Mouse (Mus musculus): ENCODE results near the gene Plekho2. TPM values are rescaled to one million over a fixed set of nuclear protein-coding genes. Genes with fewer than 3 reads are reported as not detected.

Gene Plekho2
- total and polyA plus RNA-seq, 3 experiments: 7.9 to 33.8 (median 13.9) TPM

GRCm38 (mm10) chr9:65574513-65575392 is 5.1 kb downstream of the Plekho2 start (continued):
- TF ChIP-seq E2F4 (IDR thresholded peaks at IDR 0.05; ENCODE audit: insufficient replicate concordance, low read depth, low read length): no peak
- TF ChIP-seq TBP (conservative IDR thresholded peaks at IDR 0.05; ENCODE audit: low read depth, low read length): peak; percentile 55
- peak; percentile 78 for TF ChIP-seq MYC (IDR thresholded peaks at IDR 0.05; ENCODE audit: low read depth, low read length)
- TF ChIP-seq USF2 (conservative IDR thresholded peaks at IDR 0.05; ENCODE audit: low read depth, low read length): no peak
- TF ChIP-seq PAX5 (IDR thresholded peaks at IDR 0.05; ENCODE audit: low read length): no peak
- peak; percentile 78 for TF ChIP-seq MAZ (IDR thresholded peaks at IDR 0.05; ENCODE audit: low read depth, low read length)
- peak; percentile 62 for TF ChIP-seq CHD2 (IDR thresholded peaks at IDR 0.05; ENCODE audit: low read length)
- 0 out of 2 replicates have a peak, but pooled peaks have one; percentile 33 for TF ChIP-seq ELF1 (IDR thresholded peaks at IDR 0.05; ENCODE audit: low read depth, low read length)
- no peak for TF ChIP-seq ZC3H11A (IDR thresholded peaks at IDR 0.05; ENCODE audit: low read depth, low read length)
- peak; percentile 90 for TF ChIP-seq IRF4 (IDR thresholded peaks at IDR 0.05; ENCODE audit: low read depth, low read length)
- no peak for TF ChIP-seq CTCF (conservative IDR thresholded peaks at IDR 0.05 in 1 of 2, IDR thresholded peaks at IDR 0.05 in 1 of 2; ENCODE audit: low read depth in 2 of 2, low read length in 2 of 2)
- no peak for TF ChIP-seq POLR2AphosphoS2 (IDR thresholded peaks at IDR 0.05; ENCODE audit: low read depth, low read length)

DNA sequence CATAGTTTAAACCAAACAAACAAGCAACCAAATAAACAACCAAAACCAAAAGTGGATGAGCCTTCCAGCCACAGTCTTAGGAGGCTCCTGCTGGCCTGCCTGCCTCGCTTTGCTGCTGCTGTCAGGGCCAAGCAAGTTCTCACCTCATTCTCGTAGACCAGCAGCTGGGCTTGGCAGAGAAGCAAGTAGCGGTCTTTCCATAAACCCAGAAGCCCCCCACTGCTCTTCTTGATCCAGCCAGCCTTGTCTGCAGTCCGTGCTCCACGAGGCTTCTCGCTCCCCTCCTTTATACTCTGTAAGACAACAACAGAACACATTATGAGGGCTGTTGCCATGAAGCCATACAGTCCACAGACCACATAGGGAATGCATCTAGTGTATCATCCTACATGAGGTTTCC is 7.0 kb downstream of the Plekho2 start:
- H3K27ac ChIP-seq (ENCODE audit: insufficient read depth, low read depth): peak overlapping the region; percentile 43; the same call in 1 of the 2 replicates
- in situ Hi-C loops (cut with MboI; ENCODE audit: low pct_ligation_motif_present, low pct_unique_long_range_greater_than_20kb, low sequenced_read_pairs): no loop called here
- H3K9me3 ChIP-seq (replicated peaks; ENCODE audit: low read length): no peaks in the 10 kb centered on the region
- no peaks in the 10 kb centered on the region for H3K27me3 ChIP-seq (replicated peaks)
- no peak overlapping the region for H3K4me3 ChIP-seq (replicated peaks in 1 of 3; ENCODE audit: low read depth in 2 of 3, low read length in 2 of 3, poor library complexity in 1 of 3)
- H3K4me1 ChIP-seq (ENCODE audit: control insufficient read depth in 1 of 2, insufficient read depth in 2 of 2): peaks cover 36 to 82% of the 10 kb centered on the region in 2 experiments
- no peak for DNase-seq (ENCODE audit: extremely low read depth)
- TF ChIP-seq POLR2A (IDR thresholded peaks at IDR 0.05; ENCODE audit: low read depth, low read length) (no peak), CTCF (conservative IDR thresholded peaks at IDR 0.05 in 1 of 2, IDR thresholded peaks at IDR 0.05 in 1 of 2; ENCODE audit: low read depth in 2 of 2, low read length in 2 of 2) (no peak), SIN3A (IDR thresholded peaks at IDR 0.05; ENCODE audit: low read length) (no peak), TBP (conservative IDR thresholded peaks at IDR 0.05; ENCODE audit: low read depth, low read length) (no peak), POLR2AphosphoS2 (IDR thresholded peaks at IDR 0.05; ENCODE audit: low read depth, low read length) (no peak), PAX5 (IDR thresholded peaks at IDR 0.05; ENCODE audit: low read length) (no peak), JUND (conservative IDR thresholded peaks at IDR 0.05; ENCODE audit: low read depth, low read length) (no peak), ZKSCAN1 (IDR thresholded peaks at IDR 0.05; ENCODE audit: borderline replicate concordance, low read depth, low read length) (no peak), ZMIZ1 (IDR thresholded peaks at IDR 0.05; ENCODE audit: low read depth, low read length) (no peak), BHLHE40 (IDR thresholded peaks at IDR 0.05; ENCODE audit: low read depth, low read length) (no peak), UBTF (IDR thresholded peaks at IDR 0.05; ENCODE audit: low read depth, low read length) (no peak), SMC3 (IDR thresholded peaks at IDR 0.05; ENCODE audit: low read depth, low read length) (no peak), MXI1 (IDR thresholded peaks at IDR 0.05; ENCODE audit: low read depth, low read length) (no peak)
- no peak overlapping the region for H3K4me2 ChIP-seq (ENCODE audit: insufficient read depth, low read depth, poor library complexity, severe bottlenecking)
- H3K79me2 ChIP-seq (replicated peaks; ENCODE audit: control insufficient read depth, extremely low read depth, insufficient read depth, poor library complexity, severe bottlenecking): peaks cover 41% of the 10 kb centered on the region
- dilution Hi-C loops (cut with MboI; ENCODE audit: extremely low pct_ligation_motif_present, extremely low pct_unique_long_range_greater_than_20kb, low sequenced_read_pairs): no loop called here
- no peak overlapping the region for H3K9ac ChIP-seq (ENCODE audit: insufficient read depth, low read depth)
- H3K36me3 ChIP-seq (replicated peaks in 1 of 2; ENCODE audit: control insufficient read depth in 1 of 2, insufficient read depth in 1 of 2, low read length in 1 of 2): peaks cover 34 to 48% of the 10 kb centered on the region in 2 experiments
